Mouse (Mus musculus) brain, adult 10 weeks (tissue): ENCODE measurements around the gene Psmd1. TPM values are rescaled to one million over a fixed set of nuclear protein-coding genes. Genes with fewer than 3 reads are reported as not detected.

Source experiments
- polyA plus RNA-seq: library from polyadenylated mRNA; stranded (reverse); fragments of 350-450 nt; fragmentation: Illumina TruSeq; extraction: RNeasy Lipid Tissue Mini Kit (QIAGEN cat#74804); gene quantifications from one replicate; pipeline ENCODE4 v1.2.3, GENCODE M21; 2015; ENCODE audit warnings: low read depth, low replicate concordance

Psmd1 gene
- 123 TPM for polyA plus RNA-seq

GRCm38 (mm10) chr1:86064271-86064991 is at the start of gene Psmd1:
Gene Psmd1 (plus strand): TSS chr1:86064387.

GRCm38 (mm10) chr1:86016516-86016915 is 47.7 kb upstream of the Psmd1 start, which contains the start of gene Spata3:
Gene Spata3 (plus strand): TSS chr1:86016816.

GRCm38 (mm10) chr1:86045848-86046805 is 18.1 kb upstream of the Psmd1 start, which contains the start of gene 2810459M11Rik:
Gene 2810459M11Rik (plus strand): TSS chr1:86045863.

GRCm38 (mm10) chr1:86111779-86112178 is 47.6 kb downstream of the Psmd1 start, which contains the start of gene Htr2b:
Gene Htr2b (minus strand): TSS chr1:86111970.

GRCm38 (mm10) chr1:86133337-86133736 is 69.2 kb downstream of the Psmd1 start, which contains the start of gene Gm21972:
Gene Gm21972 (plus strand): TSS chr1:86133637.

GRCm38 (mm10) chr1:86154133-86154823 is 90.1 kb downstream of the Psmd1 start, which contains the start of gene Armc9:
Gene Armc9 (plus strand): TSS chr1:86154780.

Other genes with a start within 250 kb of the Psmd1 start
- 732 TPM for gene Itm2c, start 170.1 kb upstream of the Psmd1 start, polyA plus RNA-seq
- 8.6 TPM for gene 4933407L21Rik, start 135.9 kb upstream of the Psmd1 start, polyA plus RNA-seq
- gene Gpr55, start 103.4 kb upstream of the Psmd1 start, polyA plus RNA-seq, result 0.19 TPM
- 0.58 TPM for gene Spata3, start 47.6 kb upstream of the Psmd1 start, polyA plus RNA-seq
- 7.3 TPM for gene 2810459M11Rik, start 18.5 kb upstream of the Psmd1 start, polyA plus RNA-seq
- gene Htr2b, start 47.6 kb downstream of the Psmd1 start, polyA plus RNA-seq, result not detected
- gene Gm21972, start 69.2 kb downstream of the Psmd1 start, polyA plus RNA-seq, result 1.1 TPM
- gene Armc9, start 90.4 kb downstream of the Psmd1 start, polyA plus RNA-seq, result 29.8 TPM
- 0.67 TPM for gene B3gnt7, start 238.4 kb downstream of the Psmd1 start, polyA plus RNA-seq